Comparison of ENCODE assay signal across 8 mouse cellular contexts in genomic region chr15:82188481-82189240, GRCm38 (mm10). TPM values are rescaled to one million over a fixed set of nuclear protein-coding genes. Genes with fewer than 3 reads are reported as not detected.
DNase-seq lines count a peak whose midpoint lies in the region; ATAC-seq and TF ChIP-seq lines count a peak whose summit lies in the region.

No protein-coding gene starts in this region.

- H3K4me3 ChIP-seq in intestine, postnatal 0 days (ENCODE audit: low read depth, low read length) = no peak overlapping the region
- no peak overlapping the region for H3K4me3 ChIP-seq in intestine, embryonic 16.5 days (ENCODE audit: low read length)
- H3K4me3 ChIP-seq in G1E (ENCODE audit: low read depth, low read length) = no peak overlapping the region

- ATAC-seq in intestine, postnatal 0 days = no peak
- no peak for ATAC-seq in intestine, embryonic 16.5 days
- no peak for ATAC-seq in G1E (ENCODE audit: extremely low read depth, insufficient number of reproducible peaks, low FRiP score, poor library complexity, severe bottlenecking)
- 0 out of 2 replicates have a peak, but pooled peaks have one; percentile 50 for ATAC-seq in granulocyte monocyte progenitor cell, adult 5-6 weeks (replicated peaks; ENCODE audit: poor library complexity, severe bottlenecking)
- no peak for ATAC-seq in erythroblast, adult 5-6 weeks (replicated peaks; ENCODE audit: low FRiP score, poor library complexity, severe bottlenecking)
- no peak for ATAC-seq in megakaryocyte-erythroid progenitor cell, adult 5-6 weeks (replicated peaks; ENCODE audit: low FRiP score, low TSS enrichment, poor library complexity, severe bottlenecking)

- WGBS in intestine, postnatal 0 days = 96% methylated on average over 10 of the region's 10 CpGs
- 97% methylated on average over 10 of the region's 10 CpGs for WGBS in intestine, embryonic 16.5 days

- H3K9me3 ChIP-seq in intestine, postnatal 0 days (ENCODE audit: control insufficient read depth) = no peaks in the 10 kb centered on the region
- no peaks in the 10 kb centered on the region for H3K9me3 ChIP-seq in intestine, embryonic 16.5 days (ENCODE audit: control insufficient read depth, low read length)
- H3K9me3 ChIP-seq in G1E (replicated peaks) = peaks cover 4% of the 10 kb centered on the region; the same call in 1 of the 2 replicates

- no peaks in the 10 kb centered on the region for H3K4me1 ChIP-seq in intestine, postnatal 0 days (replicated peaks; ENCODE audit: control insufficient read depth, insufficient read depth, low read length)
- H3K4me1 ChIP-seq in intestine, embryonic 16.5 days (ENCODE audit: control insufficient read depth, insufficient read depth, low read length) = no peaks in the 10 kb centered on the region
- H3K4me1 ChIP-seq in G1E (ENCODE audit: insufficient read depth, low read depth, low read length) = peaks cover 49% of the 10 kb centered on the region

- H3K27me3 ChIP-seq in intestine, postnatal 0 days (replicated peaks; ENCODE audit: control insufficient read depth, insufficient read depth, low read length) = no peaks in the 10 kb centered on the region
- no peaks in the 10 kb centered on the region for H3K27me3 ChIP-seq in intestine, embryonic 16.5 days (replicated peaks; ENCODE audit: control insufficient read depth, insufficient read depth, low read length)
- no peaks in the 10 kb centered on the region for H3K27me3 ChIP-seq in G1E (ENCODE audit: insufficient read depth, low read length)

- H3K4me2 ChIP-seq in intestine, postnatal 0 days (replicated peaks; ENCODE audit: low read depth) = no peak overlapping the region
- H3K4me2 ChIP-seq in intestine, embryonic 16.5 days (ENCODE audit: low read depth, low read length) = no peak overlapping the region

- DNase-seq in 416B (ENCODE audit: low read depth) (peak; percentile 73), G1E (ENCODE audit: low spot score) (no peak)
- DNase-seq in natural killer cell, adult 2 months (ENCODE audit: low spot score in 2 of 2) = peak; percentile 25 to 58

- H3K27ac ChIP-seq in intestine, postnatal 0 days (ENCODE audit: low read depth, low read length) = no peak overlapping the region
- H3K27ac ChIP-seq in intestine, embryonic 16.5 days (ENCODE audit: low read length) = no peak overlapping the region

- peaks cover 84% of the 10 kb centered on the region for H3K36me3 ChIP-seq in intestine, postnatal 0 days (ENCODE audit: control insufficient read depth, insufficient read depth)
- peaks cover 46% of the 10 kb centered on the region for H3K36me3 ChIP-seq in intestine, embryonic 16.5 days (ENCODE audit: control insufficient read depth, insufficient read depth, low read length)
- peaks cover 100% of the 10 kb centered on the region for H3K36me3 ChIP-seq in G1E (replicated peaks)

- H3K9ac ChIP-seq in intestine, postnatal 0 days (ENCODE audit: low read depth, low read length) = no peak overlapping the region
- no peak overlapping the region for H3K9ac ChIP-seq in intestine, embryonic 16.5 days (ENCODE audit: low read depth, low read length)

- peak; percentile 69 for TF ChIP-seq CTCF in intestine, postnatal 0 days (IDR thresholded peaks at IDR 0.05; ENCODE audit: low read depth)
- peak; percentile 55 for TF ChIP-seq CTCF in G1E (IDR thresholded peaks at IDR 0.05; ENCODE audit: low read depth, low read length)

RNA-seq across cellular contexts. Expression of gene Shisa8, which starts 24.0 kb away (rescaled TPM):
- polyA plus RNA-seq in intestine, postnatal 0 days (2015; fragmentation: Nextera tagmentation; extraction: Ambion mirVana) = not detected in 2 replicates
- polyA plus RNA-seq in intestine, embryonic 16.5 days (2015; fragmentation: Nextera tagmentation; extraction: Ambion mirVana) = 0.06 and 0.09 TPM in 2 replicates
- total RNA-seq in G1E (2014; fragmentation: Nextera tagmentation) (not detected in 2 replicates), G1E (2017) (0.05 TPM in 1 of 2 replicates, not detected in the other)
- polyA plus RNA-seq in G1E (2012) = not detected in 2 replicates
- not detected in 2 replicates for total RNA-seq in granulocyte monocyte progenitor cell, adult 5-6 weeks (2014; fragmentation: Nextera tagmentation)
- total RNA-seq in granulocyte monocyte progenitor cell, adult 5-6 weeks (2017) = not detected in 2 replicates
- not detected in 2 replicates for total RNA-seq in erythroblast, adult 5-6 weeks (2015; ENCODE audit: low replicate concordance)
- total RNA-seq in erythroblast, adult 5-6 weeks (2017; ENCODE audit: low replicate concordance) = not detected in 2 replicates
- total RNA-seq in megakaryocyte-erythroid progenitor cell, adult 5-6 weeks (2014; fragmentation: Nextera tagmentation) = not detected in 2 replicates
- not detected in 2 replicates for total RNA-seq in megakaryocyte-erythroid progenitor cell, adult 5-6 weeks (2017)

RNA-seq across cellular contexts. Expression of gene Tnfrsf13c, which starts 35.5 kb away (rescaled TPM):
- 0.10 TPM in 1 of 2 replicates, not detected in the other for polyA plus RNA-seq in intestine, postnatal 0 days (2015; fragmentation: Nextera tagmentation; extraction: Ambion mirVana)
- polyA plus RNA-seq in intestine, embryonic 16.5 days (2015; fragmentation: Nextera tagmentation; extraction: Ambion mirVana) = 0.09 and 0.11 TPM in 2 replicates
- total RNA-seq in G1E (2014; fragmentation: Nextera tagmentation) (1.6 and 2.4 TPM in 2 replicates), G1E (2017) (0.71 and 1.2 TPM in 2 replicates)
- 0.18 and 0.65 TPM in 2 replicates for polyA plus RNA-seq in G1E (2012)
- total RNA-seq in granulocyte monocyte progenitor cell, adult 5-6 weeks (2014; fragmentation: Nextera tagmentation) = 0.49 TPM in 1 of 2 replicates, not detected in the other
- 0.46 TPM in 1 of 2 replicates, not detected in the other for total RNA-seq in granulocyte monocyte progenitor cell, adult 5-6 weeks (2017)
- 0.84 and 6.3 TPM in 2 replicates for total RNA-seq in erythroblast, adult 5-6 weeks (2015; ENCODE audit: low replicate concordance)
- not detected in 2 replicates for total RNA-seq in erythroblast, adult 5-6 weeks (2017; ENCODE audit: low replicate concordance)
- total RNA-seq in megakaryocyte-erythroid progenitor cell, adult 5-6 weeks (2014; fragmentation: Nextera tagmentation) = 0.49 and 1.2 TPM in 2 replicates
- 0.46 and 0.75 TPM in 2 replicates for total RNA-seq in megakaryocyte-erythroid progenitor cell, adult 5-6 weeks (2017)

RNA-seq across cellular contexts. Expression of gene Srebf2, which starts 41.7 kb away (rescaled TPM):
- polyA plus RNA-seq in intestine, postnatal 0 days (2015; fragmentation: Nextera tagmentation; extraction: Ambion mirVana) = 68.7 and 69.5 TPM in 2 replicates
- polyA plus RNA-seq in intestine, embryonic 16.5 days (2015; fragmentation: Nextera tagmentation; extraction: Ambion mirVana) = 138 and 141 TPM in 2 replicates
- total RNA-seq in G1E (2014; fragmentation: Nextera tagmentation) = 97.6 and 164 TPM in 2 replicates
- 42.5 and 48.5 TPM in 2 replicates for total RNA-seq in G1E (2017)
- polyA plus RNA-seq in G1E (2012) = 440 and 648 TPM in 2 replicates
- 19.0 and 24.3 TPM in 2 replicates for total RNA-seq in granulocyte monocyte progenitor cell, adult 5-6 weeks (2014; fragmentation: Nextera tagmentation)
- 16.5 and 17.5 TPM in 2 replicates for total RNA-seq in granulocyte monocyte progenitor cell, adult 5-6 weeks (2017)
- 9.0 and 12.5 TPM in 2 replicates for total RNA-seq in erythroblast, adult 5-6 weeks (2015; ENCODE audit: low replicate concordance)
- 11.2 and 15.5 TPM in 2 replicates for total RNA-seq in erythroblast, adult 5-6 weeks (2017; ENCODE audit: low replicate concordance)
- 41.0 and 43.3 TPM in 2 replicates for total RNA-seq in megakaryocyte-erythroid progenitor cell, adult 5-6 weeks (2014; fragmentation: Nextera tagmentation)
- 24.7 and 26.0 TPM in 2 replicates for total RNA-seq in megakaryocyte-erythroid progenitor cell, adult 5-6 weeks (2017)

RNA-seq across cellular contexts. Expression of gene Cenpm, which starts 55.9 kb away (rescaled TPM):
- polyA plus RNA-seq in intestine, postnatal 0 days (2015; fragmentation: Nextera tagmentation; extraction: Ambion mirVana) = 14.8 and 16.5 TPM in 2 replicates
- 36.3 and 43.6 TPM in 2 replicates for polyA plus RNA-seq in intestine, embryonic 16.5 days (2015; fragmentation: Nextera tagmentation; extraction: Ambion mirVana)
- 70.7 and 84.1 TPM in 2 replicates for total RNA-seq in G1E (2014; fragmentation: Nextera tagmentation)
- 13.7 and 15.7 TPM in 2 replicates for total RNA-seq in G1E (2017)
- polyA plus RNA-seq in G1E (2012) = 103 and 105 TPM in 2 replicates
- 15.1 and 39.8 TPM in 2 replicates for total RNA-seq in granulocyte monocyte progenitor cell, adult 5-6 weeks (2014; fragmentation: Nextera tagmentation)
- total RNA-seq in granulocyte monocyte progenitor cell, adult 5-6 weeks (2017) = 21.9 and 22.0 TPM in 2 replicates
- total RNA-seq in erythroblast, adult 5-6 weeks (2015; ENCODE audit: low replicate concordance) = 10.7 and 11.0 TPM in 2 replicates
- 2.3 and 7.2 TPM in 2 replicates for total RNA-seq in erythroblast, adult 5-6 weeks (2017; ENCODE audit: low replicate concordance)
- 20.7 and 53.8 TPM in 2 replicates for total RNA-seq in megakaryocyte-erythroid progenitor cell, adult 5-6 weeks (2014; fragmentation: Nextera tagmentation)
- 19.0 and 23.2 TPM in 2 replicates for total RNA-seq in megakaryocyte-erythroid progenitor cell, adult 5-6 weeks (2017)
